Mouse (Mus musculus) neutrophil, adult 5-6 weeks (primary cell): Measurements from ENCODE around the gene Lurap1. TPM values are rescaled to one million over a fixed set of nuclear protein-coding genes. Genes with fewer than 3 reads are reported as not detected.

Experiments used
- ATAC-seq: fragments of 151-379, 151-347 bp; 2 replicates; pipeline ENCODE4 v1.8.0; 2017; ENCODE audit warnings: mild to moderate bottlenecking, moderate TSS enrichment; ENCODE audit not compliant: insufficient number of reproducible peaks, poor library complexity, low FRiP score, severe bottlenecking; ENCODE audit errors: extremely low read depth
- total RNA-seq: library from RNA; stranded (forward); fragments of 200-1000 nt; gene quantifications from 2 replicates; pipeline ENCODE4 v1.2.3, GENCODE M21; 2017

Gene Lurap1
- total RNA-seq, 1 experiment from 2014 or later = 0.58 TPM

GRCm38 (mm10) chr4:116164759-116165554 is 13.8 kb upstream of the Lurap1 start:
- no peak for ATAC-seq

GRCm38 (mm10) chr4:116162142-116162541 is 11.0 kb upstream of the Lurap1 start:
- ATAC-seq = no peak

- no peak for ATAC-seq
Observed at GRCm38 (mm10) chr4:116160769-116161168, 9.6 kb upstream of the Lurap1 start.

- ATAC-seq = peak; percentile 31; the same call in 1 of the 2 replicates
Observed at GRCm38 (mm10) chr4:116159912-116160311, 8.8 kb upstream of the Lurap1 start.

- ATAC-seq = no peak
Observed at GRCm38 (mm10) chr4:116157882-116158281, 6.7 kb upstream of the Lurap1 start.

GRCm38 (mm10) chr4:116152702-116153101 is 1.6 kb upstream of the Lurap1 start:
- no peak for ATAC-seq

- ATAC-seq = no peak
Observed at GRCm38 (mm10) chr4:116150862-116151221, 296 bp downstream of the Lurap1 start.

- ATAC-seq = peak; percentile 47; the same call in 1 of the 2 replicates
Observed at GRCm38 (mm10) chr4:116150156-116150861, 829 bp downstream of the Lurap1 start.

GRCm38 (mm10) chr4:116149812-116150155 is 1.4 kb downstream of the Lurap1 start:
- no peak for ATAC-seq

- ATAC-seq = peak; percentile 23
Observed at GRCm38 (mm10) chr4:116143891-116144717, 7.0 kb downstream of the Lurap1 start.

- peak; percentile 15; the same call in 1 of the 2 replicates for ATAC-seq
Observed at GRCm38 (mm10) chr4:116143317-116143811, 7.8 kb downstream of the Lurap1 start.

- ATAC-seq = no peak
Observed at GRCm38 (mm10) chr4:116142269-116142668, 8.9 kb downstream of the Lurap1 start.

- no peak for ATAC-seq
Observed at GRCm38 (mm10) chr4:116141736-116142135, 9.4 kb downstream of the Lurap1 start.

- ATAC-seq = no peak
Observed at GRCm38 (mm10) chr4:116140801-116141574, 10.2 kb downstream of the Lurap1 start.

- peak; percentile 69 for ATAC-seq
Observed at GRCm38 (mm10) chr4:116137421-116137996, 13.6 kb downstream of the Lurap1 start.

GRCm38 (mm10) chr4:116134990-116135389 is 16.1 kb downstream of the Lurap1 start:
- peak; percentile 57 for ATAC-seq

GRCm38 (mm10) chr4:116133126-116133525 is 18.0 kb downstream of the Lurap1 start:
- ATAC-seq = no peak

GRCm38 (mm10) chr4:116127956-116128355 is 23.2 kb downstream of the Lurap1 start:
- no peak for ATAC-seq
